Mouse (Mus musculus) testis, postnatal 14 days (tissue): ENCODE results near the gene Dynlrb1.
A peak's percentile ranks its signal among the peaks of the same experiment; 100 is the strongest.

ENCODE experiments used
- DNase-seq: peaks from one replicate; pipeline ENCODE4 v3.0.0; 2021; ENCODE audit warnings: low spot score

Gene Dynlrb1

GRCm38 (mm10) chr2:155236362-155236992, at the start of gene Dynlrb1:
TSS of gene Dynlrb1 (plus strand) at chr2:155236533.
- peak; percentile 98 for DNase-seq

- no peak for DNase-seq
Measured at GRCm38 (mm10) chr2:155207419-155207818, 28.9 kb upstream of the Dynlrb1 start.

GRCm38 (mm10) chr2:155223145-155223544, 13.2 kb upstream of the Dynlrb1 start:
- DNase-seq = no peak

GRCm38 (mm10) chr2:155224721-155225120, 11.6 kb upstream of the Dynlrb1 start:
- no peak for DNase-seq

GRCm38 (mm10) chr2:155235746-155236361, 479 bp upstream of the Dynlrb1 start:
- no peak for DNase-seq

GRCm38 (mm10) chr2:155237276-155237675, 943 bp downstream of the Dynlrb1 start:
- DNase-seq = no peak

DNA sequence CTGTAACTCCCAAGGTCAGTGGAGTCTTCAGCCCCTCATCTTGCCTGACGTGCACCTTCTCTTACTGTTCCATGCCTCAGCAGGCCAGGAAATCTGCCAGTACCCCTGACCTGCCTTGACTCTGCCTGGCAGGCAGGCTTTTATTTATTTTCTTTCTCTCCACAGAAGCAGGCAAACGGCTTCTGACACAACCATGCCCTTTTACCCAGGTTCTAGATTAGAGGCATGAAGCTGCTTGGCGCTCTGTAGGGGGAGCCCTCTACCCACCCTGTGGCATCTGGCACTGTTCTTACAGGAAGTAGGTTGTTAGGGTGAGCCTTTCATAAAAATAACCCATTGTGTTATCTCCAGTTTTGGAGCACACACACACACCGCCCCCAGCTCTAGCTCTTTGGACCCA, 4.6 kb downstream of the Dynlrb1 start:
- DNase-seq = no peak

GRCm38 (mm10) chr2:155242296-155242855, 6.0 kb downstream of the Dynlrb1 start:
- no peak for DNase-seq

DNA sequence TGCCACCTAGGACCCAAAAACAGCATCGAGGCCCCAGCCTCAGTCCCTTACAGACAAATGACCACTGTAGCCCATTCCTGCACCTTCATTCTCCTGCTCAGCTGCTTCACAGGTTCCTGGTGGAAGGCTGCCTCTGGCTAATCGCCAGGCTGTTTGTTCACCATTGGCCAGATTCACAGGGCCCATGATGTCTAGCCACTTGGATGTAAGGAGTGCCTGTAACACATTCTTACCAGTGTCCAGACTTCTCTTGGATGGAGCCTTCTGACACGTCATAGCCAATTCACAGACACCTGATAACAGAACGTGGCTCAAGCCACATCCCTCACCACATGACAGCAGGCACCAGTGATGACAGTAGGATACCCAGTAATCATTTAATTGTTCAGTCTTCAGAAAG, 9.9 kb downstream of the Dynlrb1 start:
- no peak for DNase-seq

GRCm38 (mm10) chr2:155248206-155248605, 11.9 kb downstream of the Dynlrb1 start:
- DNase-seq = no peak

DNA sequence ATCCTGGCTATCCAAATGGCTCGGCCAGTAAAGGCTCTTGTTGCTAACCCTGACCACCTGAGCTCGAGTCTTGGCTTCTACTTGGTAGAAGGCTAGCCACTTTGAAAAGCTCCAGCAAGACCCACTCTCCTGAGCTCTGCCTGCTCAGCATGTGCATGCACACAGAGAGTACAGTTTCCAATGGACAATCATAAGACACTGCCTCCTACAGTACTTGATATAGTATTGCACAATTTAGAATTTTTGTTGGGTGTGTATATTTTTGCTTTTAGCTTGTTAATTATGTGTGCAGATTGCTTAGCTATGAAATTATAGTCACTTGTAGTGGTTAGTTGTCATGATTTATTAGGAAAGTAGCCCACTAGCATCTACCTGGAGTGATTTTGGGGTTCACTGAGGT, 12.4 kb downstream of the Dynlrb1 start:
- no peak for DNase-seq

- DNase-seq = no peak
Measured at GRCm38 (mm10) chr2:155249588-155249987, 13.3 kb downstream of the Dynlrb1 start.

DNA sequence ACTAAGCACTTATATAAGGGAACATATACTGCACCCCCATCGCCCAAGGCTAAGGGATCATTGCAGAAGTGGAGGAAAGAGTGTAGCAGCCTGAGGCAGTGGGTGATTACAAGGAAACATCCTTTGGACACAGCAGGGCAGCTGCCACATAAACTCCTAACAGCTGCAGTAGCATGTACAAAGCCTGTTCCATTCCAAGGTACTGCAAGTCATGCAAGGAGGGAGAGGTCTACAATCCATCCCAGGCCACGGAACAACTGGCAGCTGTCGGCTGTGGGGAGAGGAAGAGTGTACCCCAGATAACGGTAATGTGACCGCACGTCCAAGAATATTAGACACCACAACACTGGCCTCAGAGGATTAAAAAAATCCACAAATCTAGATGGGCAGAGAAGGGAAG, 29.2 kb downstream of the Dynlrb1 start:
- no peak for DNase-seq

DNA sequence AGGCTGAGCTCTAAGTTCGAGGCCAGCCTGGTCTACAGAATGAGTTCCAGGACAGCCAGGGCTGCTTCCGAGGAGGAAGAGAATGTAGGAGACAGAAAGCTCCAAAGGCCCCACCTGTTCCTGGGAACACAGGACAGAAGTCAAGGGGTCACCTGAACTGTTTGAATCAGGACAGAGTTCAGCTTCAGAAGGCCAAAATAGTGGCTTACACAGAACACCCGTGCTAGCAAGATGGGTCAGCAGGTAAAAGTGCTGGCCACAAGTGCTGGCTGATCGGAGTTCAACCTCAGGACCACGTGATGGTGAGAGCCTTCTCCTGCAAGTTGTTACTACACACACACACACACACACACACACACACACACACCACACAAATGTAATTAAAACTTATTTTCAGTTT, 30.6 kb downstream of the Dynlrb1 start:
- no peak for DNase-seq

DNA sequence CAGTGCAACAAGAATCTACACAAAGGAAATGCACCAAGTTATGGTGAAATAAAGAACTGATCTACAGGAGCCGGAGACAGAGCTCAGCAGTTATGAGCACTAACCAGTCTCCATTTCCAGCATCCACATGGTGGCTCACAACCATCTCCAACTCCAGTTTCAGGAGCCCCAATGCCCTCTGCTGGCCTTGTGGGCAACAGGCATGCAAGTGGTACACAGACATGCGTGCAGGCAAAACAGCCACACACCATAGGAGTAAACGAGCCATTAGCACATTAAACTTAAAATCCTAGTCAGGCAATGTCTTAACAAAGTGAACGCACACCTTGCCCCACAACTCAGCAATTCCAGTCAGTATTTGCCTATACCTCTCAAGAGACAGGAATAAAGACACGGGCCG, 35.6 kb downstream of the Dynlrb1 start:
- DNase-seq = no peak

- DNase-seq = no peak
Measured at GRCm38 (mm10) chr2:155272396-155273170, 36.2 kb downstream of the Dynlrb1 start.

DNA sequence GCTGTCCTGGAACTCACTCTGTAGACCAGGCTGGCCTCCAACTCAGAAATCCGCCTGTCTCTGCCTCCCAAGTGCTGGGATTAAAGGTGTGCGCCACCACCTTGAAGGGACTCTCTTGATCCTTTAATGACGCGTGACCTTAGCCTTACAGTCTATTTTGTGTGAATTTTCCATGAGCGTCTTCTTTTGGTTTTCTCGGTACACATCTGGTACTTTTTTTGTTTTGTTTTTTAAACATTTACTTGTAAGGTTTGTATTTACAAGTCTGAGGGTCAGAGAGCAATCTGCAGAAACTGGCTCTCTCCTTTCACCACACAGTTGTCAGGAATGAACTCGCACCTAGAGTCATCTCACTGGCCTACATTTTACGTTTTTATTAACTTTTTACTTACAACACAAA, 37.3 kb downstream of the Dynlrb1 start:
- DNase-seq = no peak

DNA sequence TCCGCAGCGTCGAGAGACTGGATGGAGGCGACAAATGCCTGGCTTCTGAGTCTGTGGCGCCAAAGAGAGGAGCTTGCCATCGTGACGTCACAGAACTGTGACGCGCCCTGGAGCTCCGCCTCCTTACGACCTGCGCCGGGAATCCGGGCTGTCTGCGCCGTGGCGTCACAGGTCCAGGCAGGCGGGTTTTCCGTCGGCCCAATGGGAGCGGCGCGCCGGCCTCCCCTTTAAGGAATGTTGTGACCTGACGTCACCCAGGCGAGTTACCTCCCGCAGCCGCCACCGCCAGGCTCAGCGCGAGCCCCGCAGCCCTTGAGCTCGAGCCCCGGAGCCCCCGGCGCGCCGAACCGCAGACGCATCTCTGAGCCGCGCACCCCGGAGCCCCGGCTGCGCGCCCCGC, 39.9 kb downstream of the Dynlrb1 start, which contains the start of gene Map1lc3a:
Gene Map1lc3a (plus strand): TSS at position 103 of the 400 bp plus-strand sequence.
- DNase-seq = peak; percentile 96

- peak; percentile 75 for DNase-seq
Measured at GRCm38 (mm10) chr2:155276621-155277175, 40.4 kb downstream of the Dynlrb1 start.

- no peak for DNase-seq
Measured at GRCm38 (mm10) chr2:155277721-155278120, 41.4 kb downstream of the Dynlrb1 start.

GRCm38 (mm10) chr2:155278361-155278760, 42.0 kb downstream of the Dynlrb1 start:
- peak; percentile 32 for DNase-seq

DNA sequence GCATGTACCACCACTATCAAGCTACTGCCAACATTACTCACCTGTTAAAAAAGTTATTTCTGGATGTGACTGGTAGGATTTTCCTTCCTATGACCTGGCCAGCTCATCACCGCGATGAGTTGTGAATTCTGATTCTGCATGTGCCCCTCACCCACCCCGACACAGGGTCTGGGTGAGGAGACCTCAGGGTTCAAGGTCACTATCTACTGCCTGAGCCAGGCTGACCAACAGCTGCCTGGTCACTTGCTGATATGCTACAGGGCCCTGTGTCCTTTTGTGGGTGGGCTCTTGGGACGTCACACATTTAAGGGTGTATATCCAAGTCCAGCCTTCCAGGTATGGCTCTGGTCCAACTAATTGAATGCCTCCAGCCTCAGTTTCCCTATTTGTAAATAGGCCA, 42.8 kb downstream of the Dynlrb1 start:
- no peak for DNase-seq
